8 mouse cellular contexts compared by ENCODE assay signal in the genomic region with DNA sequence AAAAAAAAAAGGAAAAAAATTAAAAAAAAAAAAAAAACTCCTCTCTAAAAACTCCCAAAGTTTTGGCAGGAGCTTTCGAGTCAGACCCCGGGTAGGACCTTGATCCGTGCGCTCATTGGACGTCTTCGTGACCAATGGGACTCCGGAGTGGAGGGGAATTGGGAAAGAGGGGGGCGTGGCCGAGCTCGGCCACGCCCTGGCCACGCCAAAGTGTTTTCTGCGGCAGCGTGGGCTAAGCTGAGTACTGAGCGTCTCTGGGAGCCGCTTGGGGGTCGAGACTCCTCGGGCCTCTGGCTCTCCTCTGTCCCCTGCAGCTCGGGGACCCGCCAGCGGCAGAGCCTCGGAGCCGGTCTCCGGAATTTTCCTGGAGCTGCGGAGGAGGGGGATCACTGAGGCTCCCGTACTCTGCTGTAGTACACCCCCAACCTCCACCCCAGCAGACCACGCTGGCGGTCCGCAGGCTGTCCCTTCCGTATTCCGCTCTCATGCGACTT. TPM values are rescaled to one million over a fixed set of nuclear protein-coding genes. Genes with fewer than 3 reads are reported as not detected.
DNase-seq lines count a peak whose midpoint lies in the region; ATAC-seq and TF ChIP-seq lines count a peak whose summit lies in the region.

A gene (minus strand): TSS at position 64 of the 494 bp plus-strand sequence.

- ATAC-seq in forebrain, embryonic 11.5 days (replicated peaks; ENCODE audit: low FRiP score) = peak; percentile 93
- peak; percentile 89 for ATAC-seq in limb, embryonic 11.5 days (ENCODE audit: insufficient number of reproducible peaks, low FRiP score, low TSS enrichment, low read depth)
- ATAC-seq in midbrain, embryonic 11.5 days (ENCODE audit: low FRiP score) = peak; percentile 92
- ATAC-seq in stomach, embryonic 16.5 days (ENCODE audit: insufficient read depth, low FRiP score) = peak; percentile 86

- peak within 1 kb of the TSS; percentile 72 for H3K4me3 ChIP-seq in ES-Bruce4 (ENCODE audit: low read depth, low read length)
- peak within 1 kb of the TSS; percentile 48 for H3K4me3 ChIP-seq in forebrain, embryonic 11.5 days (ENCODE audit: low read depth, low read length)
- peak within 1 kb of the TSS; percentile 58 for H3K4me3 ChIP-seq in limb, embryonic 11.5 days (ENCODE audit: low read depth, low read length)
- H3K4me3 ChIP-seq in midbrain, embryonic 11.5 days (ENCODE audit: low read depth, low read length) = peak within 1 kb of the TSS; percentile 48
- H3K4me3 ChIP-seq in stomach, embryonic 16.5 days (replicated peaks; ENCODE audit: low read length) = peak within 1 kb of the TSS; percentile 64

- no peaks in the 10 kb centered on the region for H3K4me1 ChIP-seq in ES-Bruce4 (ENCODE audit: control insufficient read depth, insufficient read depth, low read length)
- H3K4me1 ChIP-seq in forebrain, embryonic 11.5 days (replicated peaks; ENCODE audit: control insufficient read depth, insufficient read depth, low read length) = peaks cover 7% of the 10 kb centered on the region; the same call in 1 of the 2 replicates
- peaks cover 5% of the 10 kb centered on the region; the same call in 1 of the 2 replicates for H3K4me1 ChIP-seq in limb, embryonic 11.5 days (ENCODE audit: control insufficient read depth, insufficient read depth, low read length)
- H3K4me1 ChIP-seq in midbrain, embryonic 11.5 days (ENCODE audit: control insufficient read depth, insufficient read depth, low read length) = peaks cover 10% of the 10 kb centered on the region
- H3K4me1 ChIP-seq in stomach, embryonic 16.5 days (ENCODE audit: control insufficient read depth, insufficient read depth, low read length) = 0 out of 2 replicates have a peak, but pooled peaks cover 11% of the 10 kb centered on the region

- H3K27ac ChIP-seq in ES-Bruce4 (ENCODE audit: insufficient read depth, low read length) = no peak within 1 kb of the TSS
- H3K27ac ChIP-seq in forebrain, embryonic 11.5 days (ENCODE audit: low read depth, low read length) = no peak within 1 kb of the TSS
- H3K27ac ChIP-seq in limb, embryonic 11.5 days (replicated peaks; ENCODE audit: low read depth, low read length) = peak within 1 kb of the TSS; percentile 3; the same call in 1 of the 2 replicates
- no peak within 1 kb of the TSS for H3K27ac ChIP-seq in midbrain, embryonic 11.5 days (ENCODE audit: low read depth, low read length)
- peak within 1 kb of the TSS; percentile 87 for H3K27ac ChIP-seq in stomach, embryonic 16.5 days (ENCODE audit: low read length)

- peaks cover 44% of the 10 kb centered on the region for H3K27me3 ChIP-seq in ES-Bruce4 (ENCODE audit: control insufficient read depth, insufficient read depth, low read length, poor library complexity, severe bottlenecking)
- H3K27me3 ChIP-seq in forebrain, embryonic 11.5 days (ENCODE audit: control insufficient read depth, insufficient read depth, low read length) = peaks cover 89% of the 10 kb centered on the region
- peaks cover 78% of the 10 kb centered on the region for H3K27me3 ChIP-seq in limb, embryonic 11.5 days (ENCODE audit: control insufficient read depth, insufficient read depth, low read length)
- H3K27me3 ChIP-seq in midbrain, embryonic 11.5 days (ENCODE audit: control insufficient read depth, insufficient read depth, low read length) = peaks cover 82% of the 10 kb centered on the region
- H3K27me3 ChIP-seq in stomach, embryonic 16.5 days (ENCODE audit: control insufficient read depth, insufficient read depth, low read length) = peaks cover 73% of the 10 kb centered on the region

- no peak for TF ChIP-seq EP300 in ES-Bruce4 (IDR thresholded peaks at IDR 0.05; ENCODE audit: insufficient read depth, low read depth, low read length)

- no peaks in the 10 kb centered on the region for H3K36me3 ChIP-seq in ES-Bruce4 (ENCODE audit: control insufficient read depth, insufficient read depth, low read length, poor library complexity, severe bottlenecking)
- no peaks in the 10 kb centered on the region for H3K36me3 ChIP-seq in forebrain, embryonic 11.5 days (ENCODE audit: control insufficient read depth, insufficient read depth, low read length)
- H3K36me3 ChIP-seq in limb, embryonic 11.5 days (ENCODE audit: control insufficient read depth, insufficient read depth, low read length) = no peaks in the 10 kb centered on the region
- no peaks in the 10 kb centered on the region for H3K36me3 ChIP-seq in midbrain, embryonic 11.5 days (ENCODE audit: control insufficient read depth, insufficient read depth, low read length)
- no peaks in the 10 kb centered on the region for H3K36me3 ChIP-seq in stomach, embryonic 16.5 days (ENCODE audit: control insufficient read depth, insufficient read depth, low read length)

- intact Hi-C loops in heart, postnatal 25 days (cut with DNase I) = loop anchor here (5.0 to 10.0 kb wide), 2 partner anchors 55 to 698 kb away; a partner anchor contains a TSS

- DNase-seq in adrenal gland, postnatal 14 days = peak; percentile 87
- DNase-seq in forebrain, embryonic 11.5 days (ENCODE audit: low spot score) = peak; percentile 88
- peak; percentile 67 for DNase-seq in heart, postnatal 25 days (ENCODE audit: low spot score)
- peak; percentile 87 for DNase-seq in limb, embryonic 11.5 days (ENCODE audit: low spot score)
- DNase-seq in midbrain, embryonic 11.5 days (ENCODE audit: low spot score, missing footprints) = peak; percentile 95
- no peak for DNase-seq in cerebellum, postnatal 4 days (ENCODE audit: low spot score in 2 of 2)

- no peak for TF ChIP-seq POLR2A in ES-Bruce4 (IDR thresholded peaks at IDR 0.05; ENCODE audit: insufficient read depth, low read length)

- peak within 1 kb of the TSS; percentile 77 for H3K9ac ChIP-seq in ES-Bruce4 (ENCODE audit: low read depth, poor library complexity, severe bottlenecking)
- peak within 1 kb of the TSS; percentile 55 for H3K9ac ChIP-seq in forebrain, embryonic 11.5 days (ENCODE audit: low read length)
- H3K9ac ChIP-seq in limb, embryonic 11.5 days (ENCODE audit: low read length) = peak within 1 kb of the TSS; percentile 66
- H3K9ac ChIP-seq in midbrain, embryonic 11.5 days (ENCODE audit: low read length) = peak within 1 kb of the TSS; percentile 51
- H3K9ac ChIP-seq in stomach, embryonic 16.5 days (ENCODE audit: low read length) = peak within 1 kb of the TSS; percentile 78

- peak within 1 kb of the TSS; percentile 95 for H3K4me2 ChIP-seq in forebrain, embryonic 11.5 days (ENCODE audit: low read depth, low read length, severe bottlenecking)
- peak within 1 kb of the TSS; percentile 95 for H3K4me2 ChIP-seq in limb, embryonic 11.5 days (ENCODE audit: low read depth, severe bottlenecking)
- H3K4me2 ChIP-seq in midbrain, embryonic 11.5 days = peak within 1 kb of the TSS; percentile 95
- peak within 1 kb of the TSS; percentile 84 for H3K4me2 ChIP-seq in stomach, embryonic 16.5 days (ENCODE audit: low read depth, low read length)

- TF ChIP-seq CTCF in ES-Bruce4 (IDR thresholded peaks at IDR 0.05; ENCODE audit: low read depth, low read length) = no peak

- WGBS in forebrain, embryonic 11.5 days = under 1% methylated on average over 32 of the region's 32 CpGs
- under 1% methylated on average over 32 of the region's 32 CpGs for WGBS in limb, embryonic 11.5 days
- under 1% methylated on average over 32 of the region's 32 CpGs for WGBS in midbrain, embryonic 11.5 days
- WGBS in stomach, embryonic 16.5 days = under 1% methylated on average over 32 of the region's 32 CpGs

- H3K9me3 ChIP-seq in ES-Bruce4 (replicated peaks; ENCODE audit: control insufficient read depth, insufficient read depth, low read length, poor library complexity, severe bottlenecking) = no peaks in the 10 kb centered on the region
- H3K9me3 ChIP-seq in forebrain, embryonic 11.5 days (ENCODE audit: control insufficient read depth, low read length) = no peaks in the 10 kb centered on the region
- H3K9me3 ChIP-seq in limb, embryonic 11.5 days (ENCODE audit: control insufficient read depth, low read length) = no peaks in the 10 kb centered on the region
- no peaks in the 10 kb centered on the region for H3K9me3 ChIP-seq in midbrain, embryonic 11.5 days (ENCODE audit: control insufficient read depth, low read length)
- no peaks in the 10 kb centered on the region for H3K9me3 ChIP-seq in stomach, embryonic 16.5 days (replicated peaks; ENCODE audit: control insufficient read depth, low read length)

RNA-seq across cellular contexts. Expression of the gene that starts here (rescaled TPM):
- polyA plus RNA-seq in ES-Bruce4 (2011; ENCODE audit: insufficient read depth, insufficient read length, low read depth, missing spikeins) = 0.37 TPM in 1 of 2 replicates, not detected in the other
- total RNA-seq in adrenal gland, postnatal 14 days (2021) = 35.5 and 39.5 TPM in 2 replicates
- polyA plus RNA-seq in forebrain, embryonic 11.5 days (2014; fragmentation: Nextera tagmentation; extraction: Ambion mirVana) = 3.0 and 4.6 TPM in 2 replicates
- total RNA-seq in heart, postnatal 25 days (2021) = 10 to 100 TPM; 12.2 to 15.0 TPM
- polyA plus RNA-seq in limb, embryonic 11.5 days (2014; fragmentation: Nextera tagmentation; extraction: Ambion mirVana) = 10.5 and 12.8 TPM in 2 replicates
- 2.2 and 2.7 TPM in 2 replicates for polyA plus RNA-seq in midbrain, embryonic 11.5 days (2014; fragmentation: Nextera tagmentation; extraction: Ambion mirVana)
- 6.6 and 8.3 TPM in 2 replicates for polyA plus RNA-seq in stomach, embryonic 16.5 days (2015; fragmentation: Nextera tagmentation; extraction: Ambion mirVana)

Comparison
In these comparisons a context has a peak if more than half of its experiments do, and no peak if none do; other contexts are left out.
1. H3K27ac ChIP-seq: peak in limb, embryonic 11.5 days (single experiment) and stomach, embryonic 16.5 days (single experiment); none in ES-Bruce4 (single experiment), forebrain, embryonic 11.5 days (single experiment) and midbrain, embryonic 11.5 days (single experiment).
2. DNase-seq: peak in adrenal gland, postnatal 14 days (single experiment), forebrain, embryonic 11.5 days (single experiment), heart, postnatal 25 days (single experiment), limb, embryonic 11.5 days (single experiment) and midbrain, embryonic 11.5 days (single experiment); none in cerebellum, postnatal 4 days (0 of 2).
3. Peak in every context shown above with its lines, with median percentiles within 50 percentile points of each other: H3K4me3 ChIP-seq, H3K9ac ChIP-seq, ATAC-seq and H3K4me2 ChIP-seq.